Mouse (Mus musculus) left cerebral cortex, postnatal 10 days (tissue): ENCODE results near the gene Ctnnb1. TPM values are rescaled to one million over a fixed set of nuclear protein-coding genes. Genes with fewer than 3 reads are reported as not detected.
"Not testable (repeated sequence)": the region's sequence is repeated elsewhere in the genome, so short reads cannot be mapped to it uniquely, and the experiment has no call there.

Experiments
- DNase-seq, 2 experiments: peaks; one replicate each; pipeline ENCODE4 v3.0.0; 2021 to 2022; ENCODE audit warnings: low spot score in 2 of 2, mixed read lengths in 1 of 2; ENCODE audit errors: extremely low spot score in 1 of 2
- intact Hi-C: fragments of 180-260 bp; cut with DNase I; formaldehyde crosslinking; loops from one replicate; pipeline ENCODE4 v1.15.1; 2025
- total RNA-seq, 2 experiments: library from RNA; stranded (reverse); gene quantifications; 2 replicates each; pipeline ENCODE4 v1.2.3; 2021

Gene Ctnnb1
- total RNA-seq, result 100 to 1,000 TPM; 681 to 724 TPM

GRCm38 (mm10) chr9:120929081-120929480 lies at the start of gene Ctnnb1:
TSS of gene Ctnnb1 (plus strand) at chr9:120929216.
- DNase-seq, result no peak
- intact Hi-C loops, result no loop called here

- DNase-seq, result no peak
- intact Hi-C loops, result no loop called here
These were observed 48.7 kb upstream of the Ctnnb1 start for GRCm38 (mm10) chr9:120880286-120880685.

DNA sequence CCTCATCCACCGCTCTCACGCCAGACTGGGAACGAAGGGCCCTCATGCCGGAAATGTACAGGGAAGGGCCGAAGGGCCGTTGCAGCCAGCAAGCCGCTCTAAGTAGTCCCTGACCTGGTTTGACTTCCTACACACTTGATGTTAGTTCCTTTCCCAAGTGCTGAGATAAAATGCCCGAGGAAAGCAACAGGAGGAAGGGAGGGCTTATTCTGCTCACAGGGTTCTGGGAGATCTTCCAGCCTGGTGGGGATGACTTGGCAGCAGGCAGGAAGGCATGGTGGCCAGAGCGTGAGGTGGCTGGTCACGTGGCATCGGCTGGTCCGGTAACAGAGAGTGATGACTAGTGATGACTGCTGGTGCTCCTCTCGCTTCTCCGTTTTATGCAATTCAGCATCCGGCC lies 47.9 kb upstream of the Ctnnb1 start:
- DNase-seq, result no peak
- intact Hi-C loops, result no loop called here

- intact Hi-C loops, result no loop called here
These were observed 47.2 kb upstream of the Ctnnb1 start for GRCm38 (mm10) chr9:120881839-120882238.

GRCm38 (mm10) chr9:120884726-120885125 lies 44.3 kb upstream of the Ctnnb1 start:
- intact Hi-C loops, result no loop called here
- no peak for DNase-seq

More at GRCm38 (mm10) chr9:120881839-120882238, 47.2 kb upstream of the Ctnnb1 start:
- DNase-seq, result no peak

DNA sequence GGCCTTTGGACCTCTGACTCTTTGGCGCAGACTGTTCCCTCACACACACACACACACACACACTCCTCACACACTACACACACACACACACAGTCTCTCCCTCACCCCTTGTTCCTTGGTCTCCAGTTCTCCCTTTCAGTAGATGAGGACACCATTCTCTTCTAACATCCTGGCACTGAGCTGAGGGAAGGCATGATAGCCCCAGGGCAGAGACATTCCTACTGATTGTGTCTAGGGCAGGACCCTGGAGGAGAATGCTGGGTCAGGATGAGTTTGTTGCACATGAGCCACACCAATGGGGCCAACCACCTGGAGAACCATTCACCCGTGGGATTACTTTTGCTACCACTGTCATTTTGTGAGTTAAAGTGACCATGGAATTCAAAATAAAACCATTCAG lies 41.4 kb upstream of the Ctnnb1 start:
- intact Hi-C loops, result no loop called here
- no peak for DNase-seq

GRCm38 (mm10) chr9:120893435-120893834 lies 35.6 kb upstream of the Ctnnb1 start:
- DNase-seq, result no peak
- intact Hi-C loops, result no loop called here

- intact Hi-C loops, result no loop called here
These were observed 35.0 kb upstream of the Ctnnb1 start for GRCm38 (mm10) chr9:120893971-120894370.

GRCm38 (mm10) chr9:120894376-120894775 lies 34.6 kb upstream of the Ctnnb1 start:
- intact Hi-C loops, result no loop called here
- no peak for DNase-seq

More at GRCm38 (mm10) chr9:120893971-120894370, 35.0 kb upstream of the Ctnnb1 start:
- no peak for DNase-seq

GRCm38 (mm10) chr9:120896502-120896901 lies 32.5 kb upstream of the Ctnnb1 start:
- no peak for DNase-seq
- intact Hi-C loops, result no loop called here

DNA sequence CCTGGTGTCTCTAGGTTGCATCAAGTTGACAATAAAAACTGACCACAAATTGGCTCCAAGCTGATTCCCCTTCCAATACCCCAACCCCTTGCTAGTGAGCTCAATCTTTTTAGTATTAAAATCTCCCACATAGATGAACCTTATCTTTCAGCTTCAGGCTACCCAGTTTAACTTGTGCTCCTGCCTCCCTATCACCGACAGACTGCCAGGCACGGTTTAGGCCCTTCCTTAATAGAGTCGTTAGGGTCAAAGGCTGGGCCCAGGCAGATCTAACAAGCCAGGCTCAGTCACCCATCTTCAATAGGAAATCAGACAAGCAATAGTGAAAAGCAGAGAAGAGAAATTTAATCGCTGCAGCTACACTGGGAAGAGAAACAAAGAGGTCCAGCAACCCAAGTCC lies 31.7 kb upstream of the Ctnnb1 start:
- intact Hi-C loops, result no loop called here
- DNase-seq, result no peak

- no peak for DNase-seq
- intact Hi-C loops, result no loop called here
These were observed 29.2 kb upstream of the Ctnnb1 start for GRCm38 (mm10) chr9:120899833-120900232.

- DNase-seq, result no peak
- intact Hi-C loops, result no loop called here
These were observed 28.4 kb upstream of the Ctnnb1 start for GRCm38 (mm10) chr9:120900338-120901274.

- no peak for DNase-seq
- intact Hi-C loops, result no loop called here
These were observed 26.5 kb upstream of the Ctnnb1 start for GRCm38 (mm10) chr9:120902562-120902961.

DNA sequence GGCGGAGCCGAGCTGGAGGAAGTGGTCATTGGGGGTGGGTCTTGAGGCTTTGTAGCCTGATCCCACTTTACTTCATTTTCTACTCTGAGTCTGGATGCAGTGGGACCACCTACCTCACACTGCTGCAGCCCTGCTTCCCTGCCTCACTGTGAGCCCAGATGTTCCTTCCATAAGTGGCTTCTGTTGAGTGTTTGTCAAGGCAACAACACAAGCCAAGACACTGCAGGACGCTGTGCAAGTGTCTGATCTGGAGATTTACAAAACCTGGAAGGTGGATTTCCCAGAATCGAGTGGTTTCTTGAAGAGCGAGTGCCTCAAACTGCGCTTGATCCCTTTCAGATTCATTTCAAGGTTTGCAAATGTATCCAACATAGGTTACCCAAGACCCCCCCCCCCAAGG lies 20.6 kb upstream of the Ctnnb1 start:
- intact Hi-C loops, result no loop called here
- DNase-seq, result no peak

GRCm38 (mm10) chr9:120913152-120913551 lies 15.9 kb upstream of the Ctnnb1 start:
- intact Hi-C loops, result no loop called here
- DNase-seq, result no peak

GRCm38 (mm10) chr9:120914429-120914828 lies 14.6 kb upstream of the Ctnnb1 start:
- intact Hi-C loops, result no loop called here
- DNase-seq, result no peak

DNA sequence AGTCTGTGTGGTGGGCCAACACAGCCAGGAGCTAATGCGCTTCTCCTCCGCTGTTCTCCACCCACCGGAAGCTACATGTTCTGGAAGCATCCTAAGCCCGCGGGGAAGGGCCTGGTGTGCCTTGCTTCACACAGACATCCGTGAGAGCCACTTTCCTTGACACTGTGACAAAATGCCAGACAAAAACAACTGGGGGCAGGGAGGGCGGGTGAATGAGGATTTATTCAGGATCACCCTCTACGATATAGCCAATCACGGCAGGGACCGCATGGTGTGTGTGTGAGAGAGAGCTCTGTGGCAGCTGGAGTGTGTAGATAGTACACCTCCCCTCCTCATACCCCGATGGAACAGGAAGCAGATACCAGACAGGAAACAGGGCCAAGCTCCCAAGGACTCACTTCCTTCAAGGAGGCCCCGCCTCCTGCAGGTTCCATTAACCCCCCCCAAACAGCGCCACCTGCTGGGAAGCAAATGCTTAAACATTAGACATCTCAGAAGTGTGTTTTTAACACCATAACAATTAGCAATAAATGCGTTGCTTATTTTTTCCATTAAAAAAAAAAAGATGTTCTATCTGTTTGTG lies 14.0 kb upstream of the Ctnnb1 start:
- intact Hi-C loops, result no loop called here
- peak in 1 of 2 experiments; percentile 54 for DNase-seq

- DNase-seq, intact Hi-C loops: not testable (repeated sequence)
These were observed 11.4 kb upstream of the Ctnnb1 start for GRCm38 (mm10) chr9:120917619-120918018.

- intact Hi-C loops, result no loop called here
- DNase-seq, result no peak
These were observed 10.8 kb upstream of the Ctnnb1 start for GRCm38 (mm10) chr9:120918211-120918610.
